Mouse (Mus musculus): Measurements from ENCODE around the gene Brd2.

GRCm38 (mm10) chr17:34116736-34117370 lies 5.6 kb downstream of the Brd2 start:
- TF ChIP-seq POLR2A (IDR thresholded peaks at IDR 0.05; ENCODE audit: control insufficient read depth, extremely low read depth, insufficient read depth, low read length, poor library complexity) = no peak
- no peak for TF ChIP-seq CTCF (IDR thresholded peaks at IDR 0.05; ENCODE audit: borderline replicate concordance, control insufficient read depth, extremely low read depth, insufficient read depth, low read length, poor library complexity)

All from thymus, adult 2 months (tissue).